Mouse (Mus musculus) left cerebral cortex, adult 8-10 months (tissue): ENCODE data around the gene Chuk. TPM values are rescaled to one million over a fixed set of nuclear protein-coding genes. Genes with fewer than 3 reads are reported as not detected.
"Not testable (repeated sequence)": the region's sequence is repeated elsewhere in the genome, so short reads cannot be mapped to it uniquely, and the experiment has no call there.

Experiments
- DNase-seq, 2 experiments: peaks; one replicate each; pipeline ENCODE4 v3.0.0; 2022; ENCODE audit warnings: low spot score in 2 of 2
- total RNA-seq, 4 experiments: library from RNA; stranded (reverse); gene quantifications; 2 replicates each; pipeline ENCODE4 v1.2.4; 2022

Gene Chuk
- 10 to 100 TPM; 39.6 to 46.5 (median 44.0) TPM for total RNA-seq

DNA sequence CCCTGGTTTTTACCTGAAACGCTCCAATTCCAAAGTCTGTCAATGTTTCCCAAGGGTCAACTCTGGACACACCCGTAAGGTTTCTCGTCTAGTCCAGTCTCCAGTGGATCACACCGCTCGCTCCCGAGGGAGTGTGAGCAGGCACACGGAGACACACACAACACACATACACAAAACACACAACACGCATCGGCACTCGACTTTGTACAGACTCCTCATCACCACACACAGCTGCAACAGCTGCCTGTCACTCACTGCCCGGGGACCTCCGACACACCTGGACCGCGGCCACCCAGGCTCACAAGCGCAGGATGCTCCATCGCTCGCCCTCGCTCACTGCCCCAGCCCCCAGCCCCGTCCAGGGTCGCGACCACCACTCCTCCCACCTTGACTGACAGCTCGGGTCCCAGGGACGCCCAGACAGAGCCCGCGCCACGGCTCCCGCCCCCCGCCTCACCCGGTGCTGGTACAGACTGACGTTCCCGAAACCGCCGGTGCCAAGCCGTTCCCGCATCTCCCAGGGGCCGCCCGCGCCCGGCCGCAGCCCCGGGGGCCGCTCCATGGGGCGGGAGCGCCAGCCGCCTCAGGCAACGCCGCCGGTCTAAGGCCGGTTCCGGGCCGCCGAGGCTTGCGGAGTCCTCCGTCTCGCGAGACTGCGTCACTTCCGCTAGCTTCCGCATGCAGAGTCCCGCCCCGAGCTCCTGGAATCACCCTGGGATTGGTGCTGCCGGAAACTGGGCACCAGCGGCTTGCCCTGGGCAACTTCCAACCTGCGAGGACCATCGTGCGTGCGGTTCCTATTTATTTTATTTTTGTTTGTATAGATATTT is at the start of gene Chuk:
Gene Chuk, minus strand, starts transcription at position 650 of the 830 bp plus-strand sequence.
- peak; percentile 88 to 91 for DNase-seq

GRCm38 (mm10) chr19:44157005-44157404 is 49.7 kb upstream of the Chuk start:
- DNase-seq, result no peak

DNA sequence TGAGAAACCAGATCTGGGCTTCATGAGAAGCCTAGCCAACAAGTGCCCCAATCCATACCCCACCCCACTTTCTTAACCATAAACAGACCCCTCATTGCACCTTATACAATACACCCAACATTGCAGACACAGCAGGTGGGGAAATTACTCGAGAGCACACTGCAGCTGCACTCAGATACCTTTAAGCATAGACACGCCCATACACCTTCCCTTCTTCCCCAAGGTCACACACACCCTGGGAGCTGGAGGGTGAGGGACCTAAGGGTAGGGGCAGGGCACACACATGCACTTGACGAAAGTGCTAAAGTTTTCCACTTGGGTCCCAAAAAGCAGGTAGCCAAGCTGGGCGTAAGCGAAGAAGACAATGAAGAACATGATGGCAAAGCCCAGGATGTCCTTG is 46.5 kb upstream of the Chuk start:
- DNase-seq, result no peak

DNA sequence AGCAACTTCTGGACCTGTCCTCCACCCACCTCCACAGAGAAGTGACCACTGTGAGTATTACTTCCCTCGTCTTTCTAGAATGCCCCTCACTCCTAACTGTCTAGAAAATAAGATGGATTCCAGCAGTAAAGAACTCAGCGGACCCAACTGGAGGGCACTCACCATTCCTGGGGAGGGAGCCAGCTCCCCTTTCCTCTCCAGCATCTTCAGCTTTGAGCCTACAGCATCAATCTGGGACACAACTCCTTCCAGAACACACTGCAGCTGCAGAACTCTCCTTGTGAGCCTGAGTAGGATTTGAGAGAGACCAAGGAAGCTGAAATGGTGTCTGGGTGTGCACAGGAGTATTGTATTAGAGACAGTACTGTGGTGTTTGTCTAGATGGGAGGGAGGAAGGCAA is 41.7 kb upstream of the Chuk start:
- no peak for DNase-seq

- DNase-seq, result no peak
These were observed 41.1 kb upstream of the Chuk start for GRCm38 (mm10) chr19:44148345-44148744.

GRCm38 (mm10) chr19:44146951-44147350 is 39.7 kb upstream of the Chuk start:
- DNase-seq, result no peak

DNA sequence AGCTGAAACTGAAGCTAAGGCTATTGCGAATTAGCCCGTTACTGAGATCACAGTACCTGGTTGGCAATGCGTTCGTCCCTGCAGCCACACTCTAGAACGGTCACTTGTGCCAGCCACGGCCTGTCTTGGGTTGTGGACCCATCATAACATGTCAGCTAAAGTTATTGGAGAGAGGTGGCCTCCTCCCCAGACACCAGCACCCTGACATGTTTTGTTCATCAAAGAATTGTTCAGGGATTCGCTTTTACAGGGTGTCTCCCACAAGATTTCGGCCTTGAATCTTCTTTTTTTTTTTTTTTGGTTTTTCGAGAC is 39.2 kb upstream of the Chuk start:
- no peak for DNase-seq

DNA sequence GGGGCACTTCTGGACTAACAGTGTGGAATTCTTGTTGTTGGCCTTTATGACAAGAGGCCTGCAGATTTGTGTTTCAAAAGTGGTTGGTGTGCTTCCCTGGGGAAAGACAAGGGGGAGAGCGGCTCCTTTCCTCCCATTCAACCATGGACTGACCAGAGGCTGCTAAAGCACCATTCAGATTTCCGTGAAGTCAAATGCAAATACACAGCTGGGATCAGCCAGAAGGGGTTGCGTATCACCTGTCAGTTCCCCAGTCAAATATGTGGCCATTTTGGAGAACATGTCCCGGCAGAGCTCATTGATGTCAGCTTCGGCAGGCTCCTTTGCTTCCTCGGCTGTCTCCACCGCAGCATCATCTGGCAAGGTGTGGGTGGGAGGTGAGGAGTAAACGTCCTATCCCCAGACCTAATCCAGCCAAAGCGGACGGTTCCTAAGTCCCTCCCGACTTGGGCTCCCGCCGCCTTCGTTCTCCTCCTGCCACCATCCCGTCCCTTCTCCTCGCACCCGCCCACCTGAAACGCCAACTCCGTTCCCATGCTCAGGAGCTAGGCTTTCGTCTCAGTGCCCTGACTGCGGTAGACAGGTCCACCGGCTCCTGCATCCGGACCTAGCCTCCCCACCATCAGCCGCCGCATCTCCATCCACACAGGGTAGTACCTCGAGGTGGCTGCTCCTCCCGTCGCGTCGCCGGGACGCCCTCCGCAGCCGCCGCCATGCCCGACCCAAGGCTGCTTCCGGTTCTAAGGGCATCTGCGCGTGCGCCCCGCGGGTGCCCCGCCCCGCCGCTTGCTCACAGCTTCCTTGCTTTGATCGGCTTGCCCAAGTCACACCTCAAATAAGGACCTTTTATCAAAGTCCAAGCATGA is 38.7 kb upstream of the Chuk start, which contains the start of gene Bloc1s2:
Gene Bloc1s2, minus strand, starts transcription at position 745 of the 866 bp plus-strand sequence.
- peak; percentile 77 to 86 for DNase-seq

GRCm38 (mm10) chr19:44144366-44144765 is 37.1 kb upstream of the Chuk start:
- no peak for DNase-seq

DNA sequence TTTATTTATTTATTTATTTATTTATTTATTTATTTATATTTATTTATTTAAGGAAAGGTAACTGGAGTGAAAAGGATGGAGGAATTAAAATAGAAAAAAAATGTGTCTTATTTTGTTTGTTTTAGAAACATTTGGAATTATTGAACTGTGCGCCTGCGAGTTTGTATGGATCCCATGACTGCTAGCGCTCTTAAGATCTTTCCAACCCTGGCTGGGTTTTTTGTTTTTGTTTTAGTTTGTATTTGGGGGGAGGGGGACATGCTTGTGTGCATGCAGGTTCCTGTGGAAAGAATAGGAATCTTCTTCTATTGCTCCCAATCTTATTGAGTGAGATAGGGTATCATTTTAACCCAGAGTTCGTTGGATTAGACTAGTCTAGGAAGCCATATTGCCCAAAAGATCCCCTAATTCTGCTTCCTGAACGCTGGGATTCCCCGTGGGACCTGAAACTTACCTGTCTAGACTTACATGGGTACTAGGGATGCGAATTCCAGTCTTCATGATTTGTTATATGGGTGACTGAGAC is 28.7 kb upstream of the Chuk start:
- no peak for DNase-seq

GRCm38 (mm10) chr19:44135072-44135959 is 28.0 kb upstream of the Chuk start, which contains the start of gene Cwf19l1:
Cwf19l1 (minus strand) TSS chr19:44135876.
- peak; percentile 76 to 83 for DNase-seq

GRCm38 (mm10) chr19:44132917-44133316 is 25.6 kb upstream of the Chuk start:
- no peak for DNase-seq

GRCm38 (mm10) chr19:44128560-44128959 is 21.3 kb upstream of the Chuk start:
- no peak for DNase-seq

DNA sequence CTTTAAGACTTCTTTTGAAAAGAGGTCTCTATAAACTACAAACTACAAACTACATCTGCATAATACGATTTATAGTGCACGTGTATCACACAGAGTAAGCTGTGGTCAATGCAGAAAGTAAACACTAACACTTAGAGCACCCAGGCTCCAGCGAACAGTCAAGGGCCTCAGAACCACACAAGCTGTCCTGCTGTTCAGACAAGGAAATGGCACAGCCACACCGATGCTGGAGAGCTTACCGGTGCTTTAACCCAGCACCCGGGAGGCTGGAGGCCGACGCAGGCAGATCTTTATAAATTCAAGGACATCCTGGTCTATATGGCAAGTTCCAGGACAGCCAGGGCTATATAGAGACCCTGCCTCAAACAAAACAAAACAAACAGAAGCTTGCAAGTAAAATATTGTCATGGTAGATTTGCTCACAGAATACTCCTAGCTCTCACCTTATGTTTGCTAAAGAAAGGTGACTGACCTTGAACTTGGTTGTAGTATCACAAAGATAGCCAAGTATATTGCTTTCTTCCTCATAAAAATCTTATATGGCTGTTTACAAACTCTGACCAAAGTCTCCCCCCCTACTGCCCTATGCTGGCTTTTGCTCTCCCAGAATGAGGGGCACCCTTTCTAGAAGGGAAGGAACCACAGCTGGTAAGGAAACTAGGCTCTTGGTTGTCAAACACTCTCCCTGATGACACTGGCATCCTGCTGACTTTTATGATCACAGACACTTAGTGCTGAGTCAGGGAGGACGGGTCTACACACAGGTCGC is 20.6 kb upstream of the Chuk start:
- DNase-seq, result no peak

DNA sequence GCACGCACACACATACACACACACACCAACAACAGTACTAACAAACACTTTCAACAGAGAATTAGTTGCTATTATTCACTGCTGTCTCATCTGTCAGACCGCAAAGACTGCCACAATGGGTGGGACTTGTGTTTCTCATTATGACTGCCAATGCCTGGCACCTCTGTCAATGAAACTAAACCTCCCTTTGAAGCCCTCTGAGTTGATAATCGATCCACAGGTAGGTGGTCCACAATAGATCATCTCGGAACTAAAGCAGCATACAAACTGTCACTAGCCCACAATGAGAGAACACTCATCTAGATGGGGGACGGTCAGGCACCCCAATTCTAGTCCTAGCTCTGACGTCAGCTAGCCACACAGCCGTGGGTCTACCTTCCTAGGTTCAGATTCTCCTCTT is 13.9 kb upstream of the Chuk start:
- no peak for DNase-seq

DNA sequence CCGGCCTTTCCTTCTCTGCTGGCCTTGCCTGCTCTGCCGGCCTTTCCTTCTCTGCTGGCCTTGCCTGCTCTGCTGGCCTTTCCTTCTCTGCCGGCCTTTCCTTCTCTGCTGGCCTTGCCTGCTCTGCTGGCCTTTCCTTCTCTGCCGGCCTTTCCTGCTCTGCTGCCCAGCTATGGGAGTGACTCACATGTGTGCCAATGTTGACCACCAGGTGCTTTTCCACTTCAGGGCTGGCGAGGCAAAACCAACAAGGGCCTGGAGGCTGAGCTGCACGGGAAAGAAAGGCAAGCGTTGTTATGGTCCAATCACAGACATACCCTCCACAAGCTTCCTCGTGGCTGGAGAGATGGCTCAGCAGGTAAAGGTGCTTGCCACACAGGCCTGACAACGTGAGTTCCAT is 13.4 kb upstream of the Chuk start:
- DNase-seq, result not testable (repeated sequence)

DNA sequence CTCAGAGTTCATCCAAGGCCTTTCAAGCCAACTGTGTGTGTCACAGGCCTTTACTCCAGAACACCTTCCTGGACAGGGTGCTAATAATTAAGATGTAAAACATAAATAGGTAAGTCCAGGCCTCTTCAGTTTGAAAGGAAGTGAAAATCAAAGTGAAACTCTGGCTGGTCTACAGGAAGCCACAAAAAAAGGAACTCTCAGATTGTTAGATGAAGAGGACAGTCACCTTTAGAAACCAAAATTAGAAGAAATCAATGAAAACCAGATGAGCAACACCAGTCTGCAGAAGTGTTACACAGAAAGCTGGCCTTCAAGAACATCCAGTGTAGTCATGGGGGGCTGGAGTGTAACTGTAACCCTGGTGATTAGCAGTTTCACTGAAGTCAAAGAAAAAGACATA is 10.5 kb upstream of the Chuk start:
- DNase-seq, result no peak

DNA sequence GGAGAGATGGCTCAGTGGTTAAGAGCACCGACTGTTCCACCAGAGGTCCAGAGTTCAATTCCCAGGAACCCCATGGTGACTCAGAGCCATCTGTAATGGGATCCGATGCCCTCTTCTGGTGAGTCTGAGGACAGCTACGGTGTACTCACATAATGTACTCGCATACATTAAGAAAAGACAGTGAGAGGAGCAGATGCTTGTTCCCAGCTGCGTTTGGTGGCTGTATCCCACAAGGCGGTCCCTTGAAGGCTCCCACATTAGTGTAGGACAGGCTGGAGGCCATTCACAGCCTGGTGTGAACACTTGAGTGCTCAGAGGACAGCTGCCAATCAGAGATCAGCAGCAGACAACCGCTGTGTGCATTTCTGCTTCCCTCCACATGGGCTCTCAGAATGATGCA is 4.4 kb upstream of the Chuk start:
- DNase-seq, result no peak

DNA sequence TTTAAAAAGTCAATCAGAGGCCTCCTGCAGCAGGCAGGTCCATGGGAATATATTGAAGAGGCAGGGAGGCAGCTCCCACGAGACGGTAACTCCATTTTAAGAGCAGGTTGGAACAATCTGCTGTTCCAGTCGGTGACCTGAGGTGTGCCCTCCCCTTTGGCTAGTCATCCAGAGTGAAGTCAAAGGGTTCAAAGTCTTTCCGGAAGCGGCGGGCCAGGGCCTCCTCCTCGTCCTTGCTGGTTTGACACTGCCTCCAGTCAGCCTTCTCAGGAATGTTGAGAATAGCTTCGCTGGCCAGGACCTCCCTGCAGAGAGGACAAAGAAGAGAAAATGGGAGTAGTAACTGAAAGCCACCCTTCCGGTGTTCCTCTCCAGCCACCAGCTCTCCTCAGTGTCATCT is 3.1 kb upstream of the Chuk start:
- no peak for DNase-seq

- DNase-seq, result no peak
These were observed 1.7 kb upstream of the Chuk start for GRCm38 (mm10) chr19:44108996-44109395.
